Mouse (Mus musculus) liver, adult 2 months (tissue): ENCODE measurements around the gene Magi2.

Experiments
- CTCF ChIP-seq: fragments of 200-500 bp; IDR thresholded peaks from 2 replicates; pipeline ENCODE4 v1.5.1; 2011; ENCODE audit warnings: low read depth, low read length, control low read depth
- POLR2A ChIP-seq: fragments of 200-500 bp; IDR thresholded peaks from 2 replicates; pipeline ENCODE4 v1.6.1; 2011; ENCODE audit warnings: low read length, control low read depth; ENCODE audit not compliant: insufficient read depth; ENCODE audit errors: extremely low read depth

GRCm38 (mm10) chr5:20680833-20681530 lies 1454.1 kb downstream of the Magi2 start:
- TF ChIP-seq CTCF (no peak), POLR2A (no peak)
